ENCODE assay signal across 8 mouse cellular contexts in genomic region chr15:88837977-88838376, GRCm38 (mm10). TPM values are rescaled to one million over a fixed set of nuclear protein-coding genes. Genes with fewer than 3 reads are reported as not detected.
DNase-seq lines count a peak whose midpoint lies in the region; ATAC-seq lines count a peak whose summit lies in the region.

No protein-coding gene starts in this region.

- WGBS in embryonic facial prominence, embryonic 12.5 days = 1% methylated on average over 11 of the region's 11 CpGs
- WGBS in hindbrain, embryonic 11.5 days = 5% methylated on average over 11 of the region's 11 CpGs
- WGBS in limb, embryonic 15.5 days = 3% methylated on average over 11 of the region's 11 CpGs
- 2% methylated on average over 11 of the region's 11 CpGs for WGBS in neural tube, embryonic 12.5 days

- DNase-seq in R1 (ENCODE audit: low read depth, low spot score) = peak; percentile 90
- DNase-seq in hindbrain, embryonic 11.5 days (ENCODE audit: low spot score) = peak; percentile 34
- DNase-seq in spleen, postnatal 4 days (ENCODE audit: low spot score in 2 of 2) = no peak
- DNase-seq in urinary bladder, postnatal 25 days (ENCODE audit: low spot score) = no peak

- no peaks in the 10 kb centered on the region for H3K27me3 ChIP-seq in embryonic facial prominence, embryonic 12.5 days
- H3K27me3 ChIP-seq in hindbrain, embryonic 11.5 days (ENCODE audit: control insufficient read depth, insufficient read depth, low read length) = no peaks in the 10 kb centered on the region
- no peaks in the 10 kb centered on the region for H3K27me3 ChIP-seq in limb, embryonic 15.5 days
- H3K27me3 ChIP-seq in neural tube, embryonic 12.5 days (replicated peaks) = no peaks in the 10 kb centered on the region

- H3K36me3 ChIP-seq in embryonic facial prominence, embryonic 12.5 days = no peaks in the 10 kb centered on the region
- H3K36me3 ChIP-seq in hindbrain, embryonic 11.5 days (ENCODE audit: control insufficient read depth, insufficient read depth, low read length) = no peaks in the 10 kb centered on the region
- no peaks in the 10 kb centered on the region for H3K36me3 ChIP-seq in limb, embryonic 15.5 days
- no peaks in the 10 kb centered on the region for H3K36me3 ChIP-seq in neural tube, embryonic 12.5 days

- H3K9me3 ChIP-seq in embryonic facial prominence, embryonic 12.5 days = no peaks in the 10 kb centered on the region
- H3K9me3 ChIP-seq in hindbrain, embryonic 11.5 days (ENCODE audit: control insufficient read depth, low read length) = no peaks in the 10 kb centered on the region
- no peaks in the 10 kb centered on the region for H3K9me3 ChIP-seq in limb, embryonic 15.5 days
- H3K9me3 ChIP-seq in neural tube, embryonic 12.5 days = no peaks in the 10 kb centered on the region

- peak overlapping the region; percentile 47 for H3K9ac ChIP-seq in embryonic facial prominence, embryonic 12.5 days
- H3K9ac ChIP-seq in hindbrain, embryonic 11.5 days (ENCODE audit: low read depth, low read length) = peak overlapping the region; percentile 44
- H3K9ac ChIP-seq in limb, embryonic 15.5 days = no peak overlapping the region
- peak overlapping the region; percentile 56 for H3K9ac ChIP-seq in neural tube, embryonic 12.5 days

- H3K4me2 ChIP-seq in embryonic facial prominence, embryonic 12.5 days (replicated peaks) = peak overlapping the region; percentile 79
- peak overlapping the region; percentile 81 for H3K4me2 ChIP-seq in hindbrain, embryonic 11.5 days (replicated peaks; ENCODE audit: low read depth, low read length)
- H3K4me2 ChIP-seq in limb, embryonic 15.5 days = peak overlapping the region; percentile 70
- peak overlapping the region; percentile 83 for H3K4me2 ChIP-seq in neural tube, embryonic 12.5 days (replicated peaks)

- no peak for ATAC-seq in embryonic facial prominence, embryonic 12.5 days (ENCODE audit: insufficient number of reproducible peaks, insufficient read depth, low FRiP score, low TSS enrichment)
- ATAC-seq in hindbrain, embryonic 11.5 days (ENCODE audit: low FRiP score) = no peak
- ATAC-seq in limb, embryonic 15.5 days (ENCODE audit: insufficient number of reproducible peaks, low FRiP score, low TSS enrichment, low read depth) = no peak
- no peak for ATAC-seq in neural tube, embryonic 12.5 days (ENCODE audit: low FRiP score, low read depth)
- no peak for ATAC-seq in erythroid progenitor cell, adult 5-6 weeks (replicated peaks; ENCODE audit: low FRiP score, poor library complexity, severe bottlenecking)

- H3K4me3 ChIP-seq in embryonic facial prominence, embryonic 12.5 days = peak overlapping the region; percentile 40
- peak overlapping the region; percentile 36 for H3K4me3 ChIP-seq in hindbrain, embryonic 11.5 days (ENCODE audit: low read depth, low read length)
- H3K4me3 ChIP-seq in limb, embryonic 15.5 days = peak overlapping the region; percentile 45
- peak overlapping the region; percentile 37 for H3K4me3 ChIP-seq in neural tube, embryonic 12.5 days

- peaks cover 16% of the 10 kb centered on the region for H3K4me1 ChIP-seq in embryonic facial prominence, embryonic 12.5 days
- peaks cover 3% of the 10 kb centered on the region; the same call in 1 of the 2 replicates for H3K4me1 ChIP-seq in hindbrain, embryonic 11.5 days (replicated peaks; ENCODE audit: control insufficient read depth, insufficient read depth, low read length)
- H3K4me1 ChIP-seq in limb, embryonic 15.5 days = peaks cover 37% of the 10 kb centered on the region
- H3K4me1 ChIP-seq in neural tube, embryonic 12.5 days = peaks cover 27% of the 10 kb centered on the region

- no peak overlapping the region for H3K27ac ChIP-seq in embryonic facial prominence, embryonic 12.5 days
- H3K27ac ChIP-seq in hindbrain, embryonic 11.5 days (ENCODE audit: low read depth, low read length) = no peak overlapping the region
- H3K27ac ChIP-seq in limb, embryonic 15.5 days = no peak overlapping the region
- no peak overlapping the region for H3K27ac ChIP-seq in neural tube, embryonic 12.5 days

RNA-seq across cellular contexts. Expression of gene Creld2, which starts 18.5 kb away (rescaled TPM):
- 71.9 and 75.7 TPM in 2 replicates for polyA plus RNA-seq in embryonic facial prominence, embryonic 12.5 days (2016; fragmentation: Nextera tagmentation; extraction: Ambion mirVana)
- 85.3 and 89.5 TPM in 2 replicates for polyA plus RNA-seq in hindbrain, embryonic 11.5 days (2014; fragmentation: Nextera tagmentation; extraction: Ambion mirVana)
- 94.5 and 99.0 TPM in 2 replicates for polyA plus RNA-seq in limb, embryonic 15.5 days (2015; fragmentation: Nextera tagmentation; extraction: Ambion mirVana)
- 62.8 and 65.2 TPM in 2 replicates for polyA plus RNA-seq in neural tube, embryonic 12.5 days (2016; fragmentation: Nextera tagmentation; extraction: Ambion mirVana)
- total RNA-seq in erythroid progenitor cell, adult 5-6 weeks (2015; ENCODE audit: low replicate concordance) = 19.8 and 26.4 TPM in 2 replicates
- 24.8 and 41.9 TPM in 2 replicates for total RNA-seq in erythroid progenitor cell, adult 5-6 weeks (2017; ENCODE audit: low replicate concordance)

RNA-seq across cellular contexts. Expression of gene Alg12, which starts 18.9 kb away (rescaled TPM):
- 10.2 and 12.2 TPM in 2 replicates for polyA plus RNA-seq in embryonic facial prominence, embryonic 12.5 days (2016; fragmentation: Nextera tagmentation; extraction: Ambion mirVana)
- polyA plus RNA-seq in hindbrain, embryonic 11.5 days (2014; fragmentation: Nextera tagmentation; extraction: Ambion mirVana) = 10.6 and 11.5 TPM in 2 replicates
- 12.0 and 12.3 TPM in 2 replicates for polyA plus RNA-seq in limb, embryonic 15.5 days (2015; fragmentation: Nextera tagmentation; extraction: Ambion mirVana)
- polyA plus RNA-seq in neural tube, embryonic 12.5 days (2016; fragmentation: Nextera tagmentation; extraction: Ambion mirVana) = 7.6 and 9.9 TPM in 2 replicates
- total RNA-seq in erythroid progenitor cell, adult 5-6 weeks (2015; ENCODE audit: low replicate concordance) = 5.0 and 5.4 TPM in 2 replicates
- 1.2 and 2.4 TPM in 2 replicates for total RNA-seq in erythroid progenitor cell, adult 5-6 weeks (2017; ENCODE audit: low replicate concordance)

RNA-seq across cellular contexts. Expression of gene Pim3, which starts 24.0 kb away (rescaled TPM):
- polyA plus RNA-seq in embryonic facial prominence, embryonic 12.5 days (2016; fragmentation: Nextera tagmentation; extraction: Ambion mirVana) = 50.6 and 56.9 TPM in 2 replicates
- polyA plus RNA-seq in hindbrain, embryonic 11.5 days (2014; fragmentation: Nextera tagmentation; extraction: Ambion mirVana) = 31.6 and 35.6 TPM in 2 replicates
- 52.9 and 61.4 TPM in 2 replicates for polyA plus RNA-seq in limb, embryonic 15.5 days (2015; fragmentation: Nextera tagmentation; extraction: Ambion mirVana)
- 52.4 and 52.9 TPM in 2 replicates for polyA plus RNA-seq in neural tube, embryonic 12.5 days (2016; fragmentation: Nextera tagmentation; extraction: Ambion mirVana)
- total RNA-seq in erythroid progenitor cell, adult 5-6 weeks (2015; ENCODE audit: low replicate concordance) = 0.72 and 1.3 TPM in 2 replicates
- 0.68 and 1.5 TPM in 2 replicates for total RNA-seq in erythroid progenitor cell, adult 5-6 weeks (2017; ENCODE audit: low replicate concordance)

Comparison
In these comparisons a context has a peak if more than half of its experiments do, and no peak if none do; other contexts are left out.
1. DNase-seq: peak in R1 (single experiment) and hindbrain, embryonic 11.5 days (single experiment); none in spleen, postnatal 4 days (0 of 2) and urinary bladder, postnatal 25 days (single experiment).
2. Peak in every context shown above with its lines, with median percentiles within 50 percentile points of each other: H3K4me2 ChIP-seq and H3K4me3 ChIP-seq.